Mouse (Mus musculus) lung, embryonic 16.5 days (tissue): ENCODE results near the gene Pik3ap1. TPM values are rescaled to one million over a fixed set of nuclear protein-coding genes. Genes with fewer than 3 reads are reported as not detected.

ENCODE experiments used
- ATAC-seq: fragments of 200-750 bp; cut with Nextera tagmentation; 2 replicates; pipeline ENCODE4 v1.8.0; 2017; ENCODE audit warnings: low read depth, mild to moderate bottlenecking, moderate library complexity
- H3K27ac ChIP-seq: fragments of 300-500 bp; sonication (generic); 2 replicates; pipeline ENCODE4 v1.5.1; 2014; ENCODE audit warnings: mild to moderate bottlenecking, control low read depth, low read length
- H3K27me3 ChIP-seq: fragments of 300-500 bp; sonication (generic); 2 replicates; pipeline ENCODE4 v1.6.1; 2014; ENCODE audit warnings: low read depth, low read length, mixed read lengths; ENCODE audit not compliant: control insufficient read depth, insufficient read depth
- H3K36me3 ChIP-seq: fragments of 300-500 bp; sonication (generic); 2 replicates; pipeline ENCODE4 v1.6.1; 2014; ENCODE audit warnings: low read length; ENCODE audit not compliant: control insufficient read depth, insufficient read depth
- H3K4me1 ChIP-seq: fragments of 300-500 bp; sonication (generic); replicated peaks from 2 replicates; pipeline ENCODE4 v1.6.1; 2014; ENCODE audit warnings: low read length, mixed read lengths; ENCODE audit not compliant: control insufficient read depth, insufficient read depth
- H3K4me2 ChIP-seq: fragments of 300-500 bp; sonication (generic); 2 replicates; pipeline ENCODE4 v1.6.1; 2014; ENCODE audit warnings: low read depth, low read length, control low read depth
- H3K4me3 ChIP-seq: fragments of 300-500 bp; sonication (generic); 2 replicates; pipeline ENCODE4 v1.5.1; 2014; ENCODE audit warnings: mild to moderate bottlenecking, low read length, control low read depth
- H3K9ac ChIP-seq: fragments of 300-500 bp; sonication (generic); 2 replicates; pipeline ENCODE4 v1.6.1; 2014; ENCODE audit warnings: low read length, control low read depth
- H3K9me3 ChIP-seq: fragments of 300-500 bp; sonication (generic); 2 replicates; pipeline ENCODE4 v1.6.1; 2016; ENCODE audit warnings: low read length; ENCODE audit not compliant: control insufficient read depth
- WGBS: fragments of 180-500 bp; shearing (Covaris S2); extraction: QIAGEN DNeasy Blood & Tissue Kit; methylation state at CpG from one replicate; pipeline ENCODE4 v1.1.7; 2014; 5-methylcytosine and 5-hydroxymethylcytosine counted together
- polyA plus RNA-seq: library from polyadenylated mRNA; unstranded; fragments of >200 nt; fragmentation: Nextera tagmentation; extraction: Ambion mirVana; gene quantifications from 2 replicates; pipeline ENCODE4 v1.2.1, GENCODE M21; 2015

Pik3ap1 gene
- polyA plus RNA-seq, 1 experiment from 2014 or later: 3.1 TPM

- no peaks in the 10 kb centered on the region for H3K4me1 ChIP-seq
- 87% methylated on average over 5 of the region's 5 CpGs for WGBS
- H3K4me2 ChIP-seq: no peak overlapping the region
- H3K9ac ChIP-seq: no peak overlapping the region
- no peaks in the 10 kb centered on the region for H3K27me3 ChIP-seq
- no peak overlapping the region for H3K27ac ChIP-seq
- H3K9me3 ChIP-seq: no peaks in the 10 kb centered on the region
- H3K36me3 ChIP-seq: no peaks in the 10 kb centered on the region
- no peak overlapping the region for H3K4me3 ChIP-seq
- no peak for ATAC-seq
Observed at GRCm38 (mm10) chr19:41374658-41375057, 10.2 kb downstream of the Pik3ap1 start.

- no peak overlapping the region for H3K4me2 ChIP-seq
- no peak overlapping the region for H3K9ac ChIP-seq
- no peak overlapping the region for H3K4me3 ChIP-seq
- no peak overlapping the region for H3K27ac ChIP-seq
- 82% methylated on average over 4 of the region's 4 CpGs for WGBS
- no peaks in the 10 kb centered on the region for H3K9me3 ChIP-seq
- ATAC-seq: no peak
- H3K4me1 ChIP-seq: no peaks in the 10 kb centered on the region
- H3K36me3 ChIP-seq: no peaks in the 10 kb centered on the region
- no peaks in the 10 kb centered on the region for H3K27me3 ChIP-seq
Observed at GRCm38 (mm10) chr19:41372322-41372721, 12.6 kb downstream of the Pik3ap1 start.

GRCm38 (mm10) chr19:41371373-41371772 lies 13.5 kb downstream of the Pik3ap1 start:
- Histone ChIP-seq H3K4me1 (no peaks in the 10 kb centered on the region), H3K9me3 (no peaks in the 10 kb centered on the region), H3K4me2 (no peak overlapping the region), H3K4me3 (no peak overlapping the region), H3K27ac (no peak overlapping the region), H3K9ac (no peak overlapping the region), H3K27me3 (no peaks in the 10 kb centered on the region), H3K36me3 (no peaks in the 10 kb centered on the region)
- WGBS: 52% methylated on average over 4 of the region's 4 CpGs
- ATAC-seq: no peak

GRCm38 (mm10) chr19:41369557-41370460 lies 15.1 kb downstream of the Pik3ap1 start:
- Histone ChIP-seq H3K9ac (no peak overlapping the region), H3K36me3 (no peaks in the 10 kb centered on the region), H3K27ac (no peak overlapping the region), H3K4me1 (no peaks in the 10 kb centered on the region), H3K27me3 (no peaks in the 10 kb centered on the region), H3K4me3 (no peak overlapping the region), H3K9me3 (no peaks in the 10 kb centered on the region), H3K4me2 (no peak overlapping the region)
- WGBS: 70% methylated on average over 11 of the region's 11 CpGs
- no peak for ATAC-seq

GRCm38 (mm10) chr19:41366854-41367517 lies 17.9 kb downstream of the Pik3ap1 start:
- Histone ChIP-seq H3K9me3 (no peaks in the 10 kb centered on the region), H3K36me3 (no peaks in the 10 kb centered on the region), H3K4me1 (no peaks in the 10 kb centered on the region), H3K27me3 (no peaks in the 10 kb centered on the region), H3K27ac (no peak overlapping the region), H3K4me3 (no peak overlapping the region), H3K4me2 (no peak overlapping the region), H3K9ac (no peak overlapping the region)
- WGBS: 61% methylated on average over 9 of the region's 9 CpGs
- ATAC-seq: no peak

- Histone ChIP-seq H3K9me3 (no peaks in the 10 kb centered on the region), H3K27me3 (no peaks in the 10 kb centered on the region), H3K36me3 (no peaks in the 10 kb centered on the region), H3K4me1 (no peaks in the 10 kb centered on the region), H3K4me2 (no peak overlapping the region), H3K4me3 (no peak overlapping the region), H3K9ac (no peak overlapping the region), H3K27ac (no peak overlapping the region)
- ATAC-seq: no peak
- WGBS: 75% methylated on average over 16 of the region's 16 CpGs
Observed at GRCm38 (mm10) chr19:41366192-41366853, 18.6 kb downstream of the Pik3ap1 start.

GRCm38 (mm10) chr19:41365570-41365969 lies 19.3 kb downstream of the Pik3ap1 start:
- ATAC-seq: no peak
- Histone ChIP-seq H3K27me3 (no peaks in the 10 kb centered on the region), H3K4me2 (no peak overlapping the region), H3K9me3 (no peaks in the 10 kb centered on the region), H3K4me1 (no peaks in the 10 kb centered on the region), H3K4me3 (no peak overlapping the region), H3K36me3 (no peaks in the 10 kb centered on the region), H3K27ac (no peak overlapping the region), H3K9ac (no peak overlapping the region)
- WGBS: 81% methylated on average over 5 of the region's 5 CpGs

- H3K27ac ChIP-seq: no peak overlapping the region
- ATAC-seq: no peak
- H3K9me3 ChIP-seq: no peaks in the 10 kb centered on the region
- H3K36me3 ChIP-seq: no peaks in the 10 kb centered on the region
- no peak overlapping the region for H3K4me3 ChIP-seq
- no peaks in the 10 kb centered on the region for H3K27me3 ChIP-seq
- no peak overlapping the region for H3K4me2 ChIP-seq
- H3K4me1 ChIP-seq: no peaks in the 10 kb centered on the region
- no peak overlapping the region for H3K9ac ChIP-seq
- 75% methylated on average over 3 of the region's 3 CpGs for WGBS
Observed at GRCm38 (mm10) chr19:41364509-41364908, 20.4 kb downstream of the Pik3ap1 start.

GRCm38 (mm10) chr19:41362963-41363362 lies 21.9 kb downstream of the Pik3ap1 start:
- Histone ChIP-seq H3K27me3 (no peaks in the 10 kb centered on the region), H3K9ac (no peak overlapping the region), H3K36me3 (no peaks in the 10 kb centered on the region), H3K9me3 (no peaks in the 10 kb centered on the region), H3K4me1 (no peaks in the 10 kb centered on the region), H3K27ac (no peak overlapping the region), H3K4me2 (no peak overlapping the region), H3K4me3 (no peak overlapping the region)
- ATAC-seq: no peak
- WGBS: 70% methylated on average over 2 of the region's 2 CpGs
